Mouse (Mus musculus): ENCODE results near the gene Gm7849. TPM values are rescaled to one million over a fixed set of nuclear protein-coding genes. Genes with fewer than 3 reads are reported as not detected.
"Not testable (repeated sequence)": the region's sequence is repeated elsewhere in the genome, so short reads cannot be mapped to it uniquely, and the experiment has no call there.

Gm7849 gene
- total RNA-seq (2021), result not detected
- long read RNA-seq, experiment 1, result 0 reads
- long read RNA-seq, experiment 2, result 0 reads

- H3K4me3 ChIP-seq; H3K27ac ChIP-seq; DNase-seq (ENCODE audit: low spot score in 2 of 2): not testable (repeated sequence)
Measured at GRCm38 (mm10) chr8:21456460-21456859, at the start of gene Gm7849. Gm7849 (minus strand) TSS chr8:21456560.

- not testable (repeated sequence) for DNase-seq (ENCODE audit: low spot score in 2 of 2); H3K4me3 ChIP-seq
Measured at GRCm38 (mm10) chr8:21427111-21427510, 29.2 kb downstream of the Gm7849 start, which contains the start of gene Defa36. Defa36 (plus strand) TSS chr8:21427411.

More at GRCm38 (mm10) chr8:21427111-21427510, 29.2 kb downstream of the Gm7849 start, which contains the start of gene Defa36:
- not testable (repeated sequence) for H3K27ac ChIP-seq

Other genes starting within 250 kb of the Gm7849 start
- gene Gm15292, start 206.8 kb downstream of the Gm7849 start, total RNA-seq (2021), result not detected
- gene Defa27, start 141.0 kb downstream of the Gm7849 start, total RNA-seq (2021), result not detected
- not detected for gene Defa29, start 129.5 kb downstream of the Gm7849 start, total RNA-seq (2021)
- not detected for gene Defa2, start 78.0 kb downstream of the Gm7849 start, total RNA-seq (2021)
- not detected for gene Defa33, start 64.7 kb downstream of the Gm7849 start, total RNA-seq (2021)
- not detected for gene Defa36, start 29.1 kb downstream of the Gm7849 start, total RNA-seq (2021)
- not detected for gene Defa20, start 52.7 kb upstream of the Gm7849 start, total RNA-seq (2021)
- not detected for gene Defa32, start 72.5 kb upstream of the Gm7849 start, total RNA-seq (2021)
- gene Defa37, start 108.8 kb upstream of the Gm7849 start, total RNA-seq (2021), result not detected
- not detected for gene Defa28, start 126.4 kb upstream of the Gm7849 start, total RNA-seq (2021)
- gene Gm7861, start 137.9 kb upstream of the Gm7849 start, total RNA-seq (2021), result not detected
- gene Defa26, start 161.6 kb upstream of the Gm7849 start, total RNA-seq (2021), result not detected
- not detected for gene Defa17, start 199.2 kb upstream of the Gm7849 start, total RNA-seq (2021)
- not detected for gene Defa34, start 209.2 kb upstream of the Gm7849 start, total RNA-seq (2021)
- gene AY761184, start 247.1 kb upstream of the Gm7849 start, total RNA-seq (2021), result not detected